Mouse (Mus musculus) embryonic facial prominence, embryonic 11.5 days (tissue): ENCODE results near the gene Hmgn2. TPM values are rescaled to one million over a fixed set of nuclear protein-coding genes. Genes with fewer than 3 reads are reported as not detected.

Source experiments
- ATAC-seq: fragments of 200-750 bp; cut with Nextera tagmentation; replicated peaks from 2 replicates; pipeline ENCODE4 v1.8.0; 2017; ENCODE audit warnings: low read depth; ENCODE audit not compliant: insufficient number of reproducible peaks, low FRiP score, low TSS enrichment
- DNase-seq: peaks from one replicate; pipeline ENCODE4 v3.0.0-alpha.2; 2015; ENCODE audit warnings: low spot score
- H3K27ac ChIP-seq: fragments of 300-500 bp; sonication (generic); replicated peaks from 2 replicates; pipeline ENCODE4 v1.5.1; 2014; ENCODE audit warnings: mild to moderate bottlenecking, low read depth, low read length, control low read depth
- H3K27me3 ChIP-seq: fragments of 300-500 bp; sonication (generic); 2 replicates; pipeline ENCODE4 v1.6.1; 2014; ENCODE audit warnings: mild to moderate bottlenecking, low read length, moderate library complexity, mixed read lengths; ENCODE audit not compliant: control insufficient read depth, insufficient read depth
- H3K36me3 ChIP-seq: fragments of 300-500 bp; sonication (generic); replicated peaks from 2 replicates; pipeline ENCODE4 v1.6.1; 2014; ENCODE audit warnings: low read depth, mild to moderate bottlenecking, low read length, moderate library complexity, mixed read lengths; ENCODE audit not compliant: control insufficient read depth, insufficient read depth
- H3K4me1 ChIP-seq: fragments of 300-500 bp; sonication (generic); 2 replicates; pipeline ENCODE4 v1.6.1; 2014; ENCODE audit warnings: low read length, mixed read lengths; ENCODE audit not compliant: control insufficient read depth, insufficient read depth
- H3K4me2 ChIP-seq: fragments of 300-500 bp; sonication (generic); 2 replicates; pipeline ENCODE4 v1.6.1; 2014; ENCODE audit warnings: low read depth, mild to moderate bottlenecking, control low read depth, low read length, moderate library complexity
- H3K4me3 ChIP-seq: fragments of 300-500 bp; sonication (generic); 2 replicates; pipeline ENCODE4 v1.5.1; 2014; ENCODE audit warnings: low read depth, low read length, control low read depth
- H3K9ac ChIP-seq: fragments of 300-500 bp; sonication (generic); replicated peaks from 2 replicates; pipeline ENCODE4 v1.6.1; 2014; ENCODE audit warnings: mild to moderate bottlenecking, control low read depth, low read length
- H3K9me3 ChIP-seq: fragments of 300-500 bp; sonication (generic); replicated peaks from 2 replicates; pipeline ENCODE4 v1.6.1; 2016; ENCODE audit warnings: mild to moderate bottlenecking, low read length, inconsistent platforms, mixed read lengths; ENCODE audit not compliant: control insufficient read depth
- WGBS: fragments of 180-500 bp; shearing (Covaris S2); extraction: QIAGEN DNeasy Blood & Tissue Kit; methylation state at CpG from one replicate; pipeline ENCODE4 v1.1.7; 2014; 5-methylcytosine and 5-hydroxymethylcytosine counted together
- polyA plus RNA-seq: library from polyadenylated mRNA; unstranded; fragments of >200 nt; fragmentation: Nextera tagmentation; extraction: Ambion mirVana; gene quantifications from 2 replicates; pipeline ENCODE4 v1.2.1, GENCODE M21; 2014

Gene Hmgn2
- polyA plus RNA-seq, 1 experiment from 2014 or later, result 3,970 TPM

- H3K4me1 ChIP-seq, result no peaks in the 10 kb centered on the region
- WGBS, result 49% methylated on average over 4 of the region's 4 CpGs
Observed at GRCm38 (mm10) chr4:133946736-133947135, 21.7 kb downstream of the Hmgn2 start.

GRCm38 (mm10) chr4:133943791-133944190 lies 24.7 kb downstream of the Hmgn2 start:
- H3K9me3 ChIP-seq, result no peaks in the 10 kb centered on the region
- ATAC-seq (no peak), DNase-seq (no peak)
- no peaks in the 10 kb centered on the region for H3K27me3 ChIP-seq
- 70% methylated on average over 3 of the region's 3 CpGs for WGBS
- H3K36me3 ChIP-seq, result no peaks in the 10 kb centered on the region
- H3K4me2 ChIP-seq, result no peak overlapping the region
- H3K27ac ChIP-seq, result no peak overlapping the region
- H3K4me3 ChIP-seq, result no peak overlapping the region
- no peak overlapping the region for H3K9ac ChIP-seq
- no peaks in the 10 kb centered on the region for H3K4me1 ChIP-seq

More at GRCm38 (mm10) chr4:133946736-133947135, 21.7 kb downstream of the Hmgn2 start:
- Histone ChIP-seq H3K4me2 (no peak overlapping the region), H3K9me3 (no peaks in the 10 kb centered on the region), H3K9ac (no peak overlapping the region), H3K27me3 (no peaks in the 10 kb centered on the region), H3K4me3 (no peak overlapping the region), H3K27ac (no peak overlapping the region), H3K36me3 (no peaks in the 10 kb centered on the region)
- DNase-seq, result no peak
- no peak for ATAC-seq

- H3K4me1 ChIP-seq, result no peaks in the 10 kb centered on the region
- no peak overlapping the region for H3K27ac ChIP-seq
Observed at GRCm38 (mm10) chr4:133942679-133943078, 25.8 kb downstream of the Hmgn2 start.

GRCm38 (mm10) chr4:133941576-133941975 lies 26.9 kb downstream of the Hmgn2 start:
- no peak overlapping the region for H3K9ac ChIP-seq
- no peaks in the 10 kb centered on the region for H3K4me1 ChIP-seq
- no peak overlapping the region for H3K27ac ChIP-seq
- H3K4me2 ChIP-seq, result no peak overlapping the region
- WGBS, result 47% methylated on average over 3 of the region's 3 CpGs
- ATAC-seq, result no peak
- no peak for DNase-seq
- H3K9me3 ChIP-seq, result no peaks in the 10 kb centered on the region
- no peaks in the 10 kb centered on the region for H3K27me3 ChIP-seq
- no peaks in the 10 kb centered on the region for H3K36me3 ChIP-seq
- H3K4me3 ChIP-seq, result no peak overlapping the region

More at GRCm38 (mm10) chr4:133942679-133943078, 25.8 kb downstream of the Hmgn2 start:
- Histone ChIP-seq H3K27me3 (no peaks in the 10 kb centered on the region), H3K36me3 (no peaks in the 10 kb centered on the region), H3K4me3 (no peak overlapping the region), H3K9ac (no peak overlapping the region), H3K4me2 (no peak overlapping the region), H3K9me3 (no peaks in the 10 kb centered on the region)
- DNase-seq (no peak), ATAC-seq (no peak)
- WGBS, result 94% methylated on average over 4 of the region's 4 CpGs

- H3K9me3 ChIP-seq, result no peaks in the 10 kb centered on the region
- H3K9ac ChIP-seq, result no peak overlapping the region
- ATAC-seq (no peak), DNase-seq (no peak)
- H3K4me1 ChIP-seq, result no peaks in the 10 kb centered on the region
- 72% methylated on average over 13 of the region's 13 CpGs for WGBS
- no peaks in the 10 kb centered on the region for H3K27me3 ChIP-seq
- H3K4me2 ChIP-seq, result no peak overlapping the region
- H3K4me3 ChIP-seq, result no peak overlapping the region
- no peaks in the 10 kb centered on the region for H3K36me3 ChIP-seq
- no peak overlapping the region for H3K27ac ChIP-seq
Observed at GRCm38 (mm10) chr4:133940386-133941260, 27.8 kb downstream of the Hmgn2 start.

GRCm38 (mm10) chr4:133938077-133938476 lies 30.4 kb downstream of the Hmgn2 start:
- H3K4me3 ChIP-seq, result no peak overlapping the region
- H3K36me3 ChIP-seq, result no peaks in the 10 kb centered on the region
- no peaks in the 10 kb centered on the region for H3K9me3 ChIP-seq
- H3K4me2 ChIP-seq, result no peak overlapping the region
- H3K4me1 ChIP-seq, result no peaks in the 10 kb centered on the region
- H3K9ac ChIP-seq, result no peak overlapping the region; the same call in 1 of the 2 replicates
- no peak overlapping the region for H3K27ac ChIP-seq
- ATAC-seq (no peak), DNase-seq (no peak)
- H3K27me3 ChIP-seq, result no peaks in the 10 kb centered on the region
- 44% methylated on average over 2 of the region's 2 CpGs for WGBS

- no peak overlapping the region for H3K9ac ChIP-seq
- no peak for DNase-seq
- H3K4me1 ChIP-seq, result 0 out of 2 replicates have a peak, but pooled peaks cover 3% of the 10 kb centered on the region
- no peaks in the 10 kb centered on the region for H3K36me3 ChIP-seq
- no peaks in the 10 kb centered on the region for H3K9me3 ChIP-seq
- no peak for ATAC-seq
- WGBS, result 77% methylated on average over 3 of the region's 3 CpGs
- no peak overlapping the region for H3K4me2 ChIP-seq
- no peak overlapping the region for H3K4me3 ChIP-seq
- no peaks in the 10 kb centered on the region for H3K27me3 ChIP-seq
- no peak overlapping the region for H3K27ac ChIP-seq
Observed at GRCm38 (mm10) chr4:133931785-133932184, 36.7 kb downstream of the Hmgn2 start.

GRCm38 (mm10) chr4:133931349-133931748 lies 37.1 kb downstream of the Hmgn2 start:
- 15% methylated on average over 10 of the region's 10 CpGs for WGBS
- Histone ChIP-seq H3K9me3 (no peaks in the 10 kb centered on the region), H3K4me2 (no peak overlapping the region), H3K27me3 (no peaks in the 10 kb centered on the region), H3K9ac (no peak overlapping the region), H3K4me3 (no peak overlapping the region), H3K36me3 (no peaks in the 10 kb centered on the region), H3K27ac (no peak overlapping the region), H3K4me1 (0 out of 2 replicates have a peak, but pooled peaks cover 3% of the 10 kb centered on the region)
- peak; percentile 53 for DNase-seq
- ATAC-seq, result no peak
